Mouse (Mus musculus) testis, postnatal 10 days (tissue): ENCODE results near the gene Calu.

Source experiments
- DNase-seq: peaks from one replicate; pipeline ENCODE4 v3.0.0; 2021; ENCODE audit warnings: low spot score

The Calu gene

DNA sequence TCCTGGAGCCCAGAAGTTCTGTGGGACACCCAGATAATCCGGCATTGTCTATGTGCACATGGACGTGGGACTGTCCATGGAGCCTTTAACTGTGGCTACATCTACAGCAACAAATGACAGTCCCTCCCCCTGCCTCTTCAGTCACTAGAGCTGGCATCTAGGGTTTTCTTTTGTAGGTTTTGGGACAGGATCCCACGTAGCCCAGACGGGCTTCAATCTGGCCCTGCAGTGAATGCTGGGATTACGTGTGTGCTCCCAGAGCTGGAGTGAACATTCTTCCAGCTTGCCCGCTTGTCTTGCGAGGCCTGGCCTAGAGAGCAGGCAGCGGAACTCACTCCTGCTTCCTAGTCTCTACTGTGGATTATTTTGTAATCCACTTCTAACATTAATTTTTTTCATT, 77.2 kb downstream of the Calu start:
- DNase-seq: no peak

DNA sequence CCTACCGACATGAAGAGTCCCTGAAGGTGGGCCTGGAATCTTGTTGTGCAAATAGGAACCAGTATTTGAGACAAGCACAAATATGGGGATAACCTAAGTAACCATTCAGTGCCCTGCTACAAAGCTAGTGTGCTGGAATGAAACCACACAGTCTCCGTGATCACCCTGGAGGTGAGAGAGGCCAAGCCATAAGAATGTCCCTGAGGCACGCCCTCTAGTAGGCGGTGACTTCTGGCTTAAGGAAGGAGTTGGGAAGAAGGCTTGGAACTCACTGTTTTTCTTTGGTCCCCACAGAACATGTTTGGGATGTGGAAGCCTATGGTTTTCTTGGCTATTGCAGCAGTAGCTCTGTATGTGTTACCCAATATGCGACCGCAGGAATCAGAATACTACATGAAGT, 78.5 kb downstream of the Calu start:
- no peak for DNase-seq
